Mouse (Mus musculus): ENCODE data around the gene Fam166a. TPM values are rescaled to one million over a fixed set of nuclear protein-coding genes. Genes with fewer than 3 reads are reported as not detected.

Fam166a gene
- polyA plus RNA-seq, 1 experiment, result 0.11 TPM

DNA sequence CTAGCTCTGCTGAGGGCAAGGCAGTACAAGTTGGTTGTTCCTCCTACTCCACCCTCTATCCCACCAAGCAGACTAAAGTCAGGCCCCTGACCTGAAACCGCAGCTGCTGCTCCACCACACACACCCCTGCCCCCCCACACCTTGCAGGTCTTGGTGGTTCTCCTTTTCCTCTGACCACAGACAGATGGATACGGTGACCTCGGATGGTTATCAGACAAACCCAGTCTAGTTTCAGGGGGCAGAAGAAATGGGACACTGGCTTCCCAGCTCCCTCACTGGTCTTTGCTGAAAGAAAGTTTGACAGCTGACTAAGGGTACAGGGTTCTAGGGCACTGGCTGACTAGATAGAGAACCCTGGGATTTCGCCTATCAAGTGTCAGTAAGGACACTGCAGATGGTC, 14.9 kb downstream of the Fam166a start:
- TF ChIP-seq CTCF (IDR thresholded peaks at IDR 0.05; ENCODE audit: borderline replicate concordance, insufficient read depth, low read depth, low read length), result no peak
- no peak for TF ChIP-seq POLR2A (IDR thresholded peaks at IDR 0.05; ENCODE audit: borderline replicate concordance, insufficient read depth, low read length)
- Histone ChIP-seq H3K27ac (ENCODE audit: insufficient read depth, low read length) (no peak overlapping the region), H3K4me1 (ENCODE audit: control insufficient read depth, insufficient read depth, low read length) (peaks cover 4% of the 10 kb centered on the region; the same call in 1 of the 2 replicates), H3K27me3 (ENCODE audit: control insufficient read depth, insufficient read depth, low read length) (no peaks in the 10 kb centered on the region), H3K4me3 (replicated peaks; ENCODE audit: insufficient read depth, low read depth, low read length) (no peak overlapping the region)
- WGBS, result 79% methylated on average over 4 of the region's 4 CpGs
- no peak for DNase-seq

GRCm38 (mm10) chr2:25234050-25234449, 15.5 kb downstream of the Fam166a start, which contains the start of gene Slc34a3:
Slc34a3 (minus strand) TSS chr2:25234364.
- WGBS, result 82% methylated on average over 3 of the region's 3 CpGs
- TF ChIP-seq POLR2A (IDR thresholded peaks at IDR 0.05; ENCODE audit: borderline replicate concordance, insufficient read depth, low read length) (no peak), CTCF (IDR thresholded peaks at IDR 0.05; ENCODE audit: borderline replicate concordance, insufficient read depth, low read depth, low read length) (no peak)
- Histone ChIP-seq H3K4me3 (replicated peaks; ENCODE audit: insufficient read depth, low read depth, low read length) (no peak within 1 kb of the TSS), H3K27me3 (ENCODE audit: control insufficient read depth, insufficient read depth, low read length) (no peaks in the 10 kb centered on the region), H3K4me1 (ENCODE audit: control insufficient read depth, insufficient read depth, low read length) (peaks cover under 1% of the 10 kb centered on the region; the same call in 1 of the 2 replicates), H3K27ac (ENCODE audit: insufficient read depth, low read length) (no peak within 1 kb of the TSS)
- DNase-seq, result no peak

DNA sequence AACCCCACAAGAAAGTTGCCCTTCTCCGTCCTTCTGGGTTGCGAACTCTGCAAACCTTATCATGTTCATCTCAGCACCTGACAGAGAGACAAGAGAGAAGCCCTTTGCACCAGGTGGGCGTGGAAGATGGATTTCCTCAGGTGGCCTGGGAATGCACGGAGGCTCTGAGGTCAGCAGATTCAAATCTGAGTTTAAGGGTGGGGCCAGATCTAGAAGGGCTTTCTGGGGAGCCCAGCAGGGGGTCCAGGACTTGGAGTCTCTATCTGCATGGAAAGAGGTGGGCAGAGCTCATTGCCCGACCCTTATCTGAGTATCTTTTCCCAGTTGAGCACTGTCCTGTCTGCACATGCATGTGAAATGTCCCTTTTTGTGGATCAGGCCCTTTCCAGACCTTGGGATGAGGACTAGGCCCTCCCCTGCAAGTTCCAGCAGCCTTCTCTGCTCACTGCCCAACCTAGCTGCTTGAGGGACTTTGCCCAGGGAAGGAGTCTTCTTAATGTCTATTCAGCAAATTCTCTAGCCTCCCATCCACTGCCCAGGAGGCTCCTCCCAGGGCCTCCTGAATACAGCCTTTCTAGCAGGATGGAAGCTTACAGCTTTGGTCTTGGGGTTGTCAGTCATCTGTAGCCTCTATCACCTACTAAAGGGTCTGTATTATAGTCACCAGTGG, 16.1 kb downstream of the Fam166a start:
- Histone ChIP-seq H3K27ac (ENCODE audit: insufficient read depth, low read length) (no peak overlapping the region), H3K4me3 (replicated peaks; ENCODE audit: insufficient read depth, low read depth, low read length) (no peak overlapping the region), H3K4me1 (ENCODE audit: control insufficient read depth, insufficient read depth, low read length) (no peaks in the 10 kb centered on the region), H3K27me3 (ENCODE audit: control insufficient read depth, insufficient read depth, low read length) (no peaks in the 10 kb centered on the region)
- 70% methylated on average over 5 of the region's 5 CpGs for WGBS
- DNase-seq, result no peak
- TF ChIP-seq POLR2A (IDR thresholded peaks at IDR 0.05; ENCODE audit: borderline replicate concordance, insufficient read depth, low read length), result no peak
- TF ChIP-seq CTCF (IDR thresholded peaks at IDR 0.05; ENCODE audit: borderline replicate concordance, insufficient read depth, low read depth, low read length), result no peak

GRCm38 (mm10) chr2:25236614-25237013, 18.1 kb downstream of the Fam166a start, which contains the start of gene Rnf224:
Rnf224 (minus strand) TSS chr2:25236787.
- Histone ChIP-seq H3K4me3 (replicated peaks; ENCODE audit: insufficient read depth, low read depth, low read length) (no peak within 1 kb of the TSS), H3K4me1 (ENCODE audit: control insufficient read depth, insufficient read depth, low read length) (peaks cover 11% of the 10 kb centered on the region), H3K27me3 (ENCODE audit: control insufficient read depth, insufficient read depth, low read length) (no peaks in the 10 kb centered on the region), H3K27ac (ENCODE audit: insufficient read depth, low read length) (no peak within 1 kb of the TSS)
- DNase-seq, result no peak
- 43% methylated on average over 8 of the region's 8 CpGs for WGBS
- no peak for TF ChIP-seq POLR2A (IDR thresholded peaks at IDR 0.05; ENCODE audit: borderline replicate concordance, insufficient read depth, low read length)
- no peak for TF ChIP-seq CTCF (IDR thresholded peaks at IDR 0.05; ENCODE audit: borderline replicate concordance, insufficient read depth, low read depth, low read length)

GRCm38 (mm10) chr2:25237522-25237921, 19.0 kb downstream of the Fam166a start:
- Histone ChIP-seq H3K27me3 (ENCODE audit: control insufficient read depth, insufficient read depth, low read length) (no peaks in the 10 kb centered on the region), H3K27ac (ENCODE audit: insufficient read depth, low read length) (no peak overlapping the region), H3K4me3 (replicated peaks; ENCODE audit: insufficient read depth, low read depth, low read length) (no peak overlapping the region), H3K4me1 (ENCODE audit: control insufficient read depth, insufficient read depth, low read length) (peaks cover 11% of the 10 kb centered on the region)
- WGBS, result 59% methylated on average over 4 of the region's 4 CpGs
- DNase-seq, result no peak
- TF ChIP-seq POLR2A (IDR thresholded peaks at IDR 0.05; ENCODE audit: borderline replicate concordance, insufficient read depth, low read length) (no peak), CTCF (IDR thresholded peaks at IDR 0.05; ENCODE audit: borderline replicate concordance, insufficient read depth, low read depth, low read length) (no peak)

GRCm38 (mm10) chr2:25238106-25238505, 19.6 kb downstream of the Fam166a start:
- Histone ChIP-seq H3K4me1 (ENCODE audit: control insufficient read depth, insufficient read depth, low read length) (peaks cover 11% of the 10 kb centered on the region), H3K27ac (ENCODE audit: insufficient read depth, low read length) (no peak overlapping the region), H3K27me3 (ENCODE audit: control insufficient read depth, insufficient read depth, low read length) (no peaks in the 10 kb centered on the region), H3K4me3 (replicated peaks; ENCODE audit: insufficient read depth, low read depth, low read length) (no peak overlapping the region)
- TF ChIP-seq POLR2A (IDR thresholded peaks at IDR 0.05; ENCODE audit: borderline replicate concordance, insufficient read depth, low read length) (no peak), CTCF (IDR thresholded peaks at IDR 0.05; ENCODE audit: borderline replicate concordance, insufficient read depth, low read depth, low read length) (no peak)
- no peak for DNase-seq

- H3K27ac ChIP-seq (ENCODE audit: insufficient read depth, low read length), result no peak overlapping the region
- H3K4me1 ChIP-seq (ENCODE audit: control insufficient read depth, insufficient read depth, low read length), result peaks cover 25% of the 10 kb centered on the region
- 81% methylated on average over 3 of the region's 3 CpGs for WGBS
- H3K4me3 ChIP-seq (replicated peaks; ENCODE audit: insufficient read depth, low read depth, low read length), result no peak overlapping the region
- TF ChIP-seq POLR2A (IDR thresholded peaks at IDR 0.05; ENCODE audit: borderline replicate concordance, insufficient read depth, low read length), result no peak
- no peak for TF ChIP-seq CTCF (IDR thresholded peaks at IDR 0.05; ENCODE audit: borderline replicate concordance, insufficient read depth, low read depth, low read length)
- no peak for DNase-seq
- H3K27me3 ChIP-seq (ENCODE audit: control insufficient read depth, insufficient read depth, low read length), result no peaks in the 10 kb centered on the region
These were observed 21.2 kb downstream of the Fam166a start for GRCm38 (mm10) chr2:25239766-25240165.

DNA sequence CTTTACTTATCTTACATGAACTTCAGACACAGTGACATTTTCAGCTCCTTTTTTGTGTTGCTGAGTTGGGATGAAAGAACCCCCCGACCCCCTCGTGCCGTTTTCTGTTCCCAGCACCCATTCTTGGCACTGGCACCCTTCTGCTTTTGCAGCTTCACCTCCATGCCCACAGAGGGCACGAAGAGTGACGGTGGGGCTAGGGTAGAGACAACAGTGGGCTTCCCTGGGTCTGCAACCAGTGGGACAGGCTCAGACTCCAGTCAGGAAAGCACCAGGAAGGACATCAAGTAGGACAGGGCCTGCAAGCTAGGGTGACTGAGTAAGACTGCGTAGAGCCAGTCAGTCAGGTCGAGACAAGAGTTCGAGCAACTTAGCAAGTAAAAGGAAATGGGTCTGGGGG, 21.8 kb downstream of the Fam166a start:
- peak overlapping the region; percentile 35 for H3K4me3 ChIP-seq (replicated peaks; ENCODE audit: insufficient read depth, low read depth, low read length)
- no peaks in the 10 kb centered on the region for H3K27me3 ChIP-seq (ENCODE audit: control insufficient read depth, insufficient read depth, low read length)
- H3K4me1 ChIP-seq (ENCODE audit: control insufficient read depth, insufficient read depth, low read length), result peaks cover 31% of the 10 kb centered on the region
- no peak for DNase-seq
- no peak overlapping the region for H3K27ac ChIP-seq (ENCODE audit: insufficient read depth, low read length)
- WGBS, result 63% methylated on average over 8 of the region's 8 CpGs
- TF ChIP-seq CTCF (IDR thresholded peaks at IDR 0.05; ENCODE audit: borderline replicate concordance, insufficient read depth, low read depth, low read length) (no peak), POLR2A (IDR thresholded peaks at IDR 0.05; ENCODE audit: borderline replicate concordance, insufficient read depth, low read length) (no peak)
